Mouse (Mus musculus): ENCODE data around the gene Nnmt. TPM values are rescaled to one million over a fixed set of nuclear protein-coding genes. Genes with fewer than 3 reads are reported as not detected.

The Nnmt gene
- total RNA-seq, 2 experiments from 2014 or later, result 4.2 to 4.6 TPM

- intact Hi-C loops (cut with DNase I), result no loop called here
- no peak for DNase-seq
Observed at GRCm38 (mm10) chr9:48590606-48591005, 14.3 kb downstream of the Nnmt start.

- intact Hi-C loops (cut with DNase I), result loop anchor here (1.0 to 2.0 kb wide), 3 partner anchors 32 to 320 kb away; no protein-coding TSS in a partner anchor
- DNase-seq, result peak; percentile 61 to 68
Observed at GRCm38 (mm10) chr9:48586332-48586731, 18.6 kb downstream of the Nnmt start.

- no peak for DNase-seq
- intact Hi-C loops (cut with DNase I), result no loop called here
Observed at GRCm38 (mm10) chr9:48580808-48581207, 24.1 kb downstream of the Nnmt start.

- no peak for DNase-seq
- intact Hi-C loops (cut with DNase I), result no loop called here
Observed at GRCm38 (mm10) chr9:48562388-48562787, 42.6 kb downstream of the Nnmt start.

- peak; percentile 32 to 56 for DNase-seq
- intact Hi-C loops (cut with DNase I), result loop anchor here (1.0 to 10.0 kb wide), 4 partner anchors 92 to 1825 kb away; no protein-coding TSS in a partner anchor
Observed at GRCm38 (mm10) chr9:48559482-48560139, 45.3 kb downstream of the Nnmt start.

GRCm38 (mm10) chr9:48558637-48559036, 46.3 kb downstream of the Nnmt start:
- peak in 1 of 2 experiments; percentile 7 for DNase-seq

GRCm38 (mm10) chr9:48549056-48549455, 55.9 kb downstream of the Nnmt start:
- intact Hi-C loops (cut with DNase I), result no loop called here
- DNase-seq, result no peak

More at GRCm38 (mm10) chr9:48558637-48559036, 46.3 kb downstream of the Nnmt start:
- intact Hi-C loops (cut with DNase I), result loop anchor here (1.0 to 10.0 kb wide), 3 partner anchors 111 to 1824 kb away; no protein-coding TSS in a partner anchor

- no peak for DNase-seq
- intact Hi-C loops (cut with DNase I), result no loop called here
Observed at GRCm38 (mm10) chr9:48547233-48547632, 57.7 kb downstream of the Nnmt start.

Other genes with a start within 250 kb of the Nnmt start
- gene Rexo2, start 124.5 kb downstream of the Nnmt start, total RNA-seq (2021), result 10 to 100 TPM; 62.4 to 67.1 TPM
- 10 to 100 TPM; 24.0 to 24.1 TPM for gene Rbm7, start 109.9 kb downstream of the Nnmt start, total RNA-seq (2021)
- gene Gm5617, start 109.7 kb downstream of the Nnmt start, total RNA-seq (2021), result 10 to 100 TPM; 28.3 to 33.0 TPM
- gene Zbtb16, start 231.1 kb upstream of the Nnmt start, total RNA-seq (2021), result 100 to 1,000 TPM; 118 to 222 TPM